Mouse (Mus musculus) spleen, adult 2 months (tissue): ENCODE results near the gene Hist1h2ap.

Experiments
- CTCF ChIP-seq: fragments of 200-500 bp; IDR thresholded peaks from 2 replicates; pipeline ENCODE4 v1.5.1; 2011; ENCODE audit warnings: mild to moderate bottlenecking, inconsistent platforms; ENCODE audit not compliant: insufficient read depth, insufficient read length, insufficient replicate concordance; ENCODE audit errors: extremely low read depth
- POLR2A ChIP-seq: fragments of 200-500 bp; IDR thresholded peaks from 2 replicates; pipeline ENCODE4 v1.6.1; 2011; ENCODE audit warnings: low read depth, low read length, inconsistent platforms

GRCm38 (mm10) chr13:21847883-21848282, 14.6 kb upstream of the Hist1h2ap start:
- no peak for TF ChIP-seq POLR2A
- no peak for TF ChIP-seq CTCF
